Comparison of ENCODE assay signal across 10 mouse cellular contexts in the genomic region with DNA sequence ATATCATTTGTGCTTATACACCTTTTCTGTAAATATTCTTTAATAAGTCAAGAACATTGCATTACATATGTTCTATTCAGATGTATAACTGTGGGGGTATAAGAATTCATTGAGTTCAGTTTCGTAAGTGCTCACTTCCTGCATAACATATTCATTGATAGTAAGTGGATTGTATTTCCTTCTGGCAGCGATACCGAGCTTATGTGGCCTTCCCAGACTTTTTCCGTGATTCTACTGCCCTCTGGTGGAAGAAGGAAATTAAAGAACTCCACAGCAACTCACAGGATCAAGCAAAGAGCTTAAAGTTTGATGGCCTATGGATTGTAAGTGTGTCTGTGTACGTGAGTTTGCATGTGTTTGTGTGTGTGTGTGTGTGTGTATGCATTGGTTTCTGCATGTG.
DNase-seq lines count a peak whose midpoint lies in the region; ATAC-seq and TF ChIP-seq lines count a peak whose summit lies in the region.
"Had no signal": no experiment of that assay in that cellular context is flagged by ENCODE, and none has a peak within 500 bp of the region (broad histone marks: within the 10 kb centered on the region; RNA-seq: fewer than 3 reads in every experiment).

No protein-coding gene starts in this region.

- no peaks in the 10 kb centered on the region for H3K9me3 ChIP-seq in embryonic facial prominence, embryonic 10.5 days
- no peaks in the 10 kb centered on the region for H3K9me3 ChIP-seq in hindbrain, postnatal 0 days (ENCODE audit: low read length)
- H3K9me3 ChIP-seq in midbrain, embryonic 13.5 days: no peaks in the 10 kb centered on the region
- no peaks in the 10 kb centered on the region for H3K9me3 ChIP-seq in stomach, postnatal 0 days (ENCODE audit: control insufficient read depth, low read length)
- H3K9me3 ChIP-seq: G1E; liver, embryonic 15.5 days had no signal

- no peak overlapping the region for H3K27ac ChIP-seq in embryonic facial prominence, embryonic 10.5 days (replicated peaks)
- H3K27ac ChIP-seq in hindbrain, postnatal 0 days: no peak overlapping the region
- no peak overlapping the region for H3K27ac ChIP-seq in midbrain, embryonic 13.5 days
- no peak overlapping the region for H3K27ac ChIP-seq in stomach, postnatal 0 days (replicated peaks)
- H3K27ac ChIP-seq: liver, embryonic 15.5 days had no signal

- H3K36me3 ChIP-seq in embryonic facial prominence, embryonic 10.5 days (replicated peaks): no peaks in the 10 kb centered on the region
- H3K36me3 ChIP-seq in hindbrain, postnatal 0 days (ENCODE audit: insufficient read depth, low read length): no peaks in the 10 kb centered on the region
- no peaks in the 10 kb centered on the region for H3K36me3 ChIP-seq in midbrain, embryonic 13.5 days
- H3K36me3 ChIP-seq in stomach, postnatal 0 days (ENCODE audit: control insufficient read depth, insufficient read depth, low read length): no peaks in the 10 kb centered on the region
- H3K36me3 ChIP-seq: G1E; liver, embryonic 15.5 days had no signal

- no peaks in the 10 kb centered on the region for H3K4me1 ChIP-seq in embryonic facial prominence, embryonic 10.5 days
- no peaks in the 10 kb centered on the region for H3K4me1 ChIP-seq in hindbrain, postnatal 0 days (ENCODE audit: insufficient read depth, low read length)
- no peaks in the 10 kb centered on the region for H3K4me1 ChIP-seq in midbrain, embryonic 13.5 days (replicated peaks)
- no peaks in the 10 kb centered on the region for H3K4me1 ChIP-seq in stomach, postnatal 0 days (replicated peaks; ENCODE audit: control insufficient read depth, insufficient read depth)
- H3K4me1 ChIP-seq: liver, embryonic 15.5 days had no signal

- no peak for TF ChIP-seq EP300 in stomach, postnatal 0 days (optimal IDR thresholded peaks at IDR 0.05)

- DNase-seq in gastrocnemius, adult 18-20 months (ENCODE audit: low spot score): peak; percentile 61
- DNase-seq in gastrocnemius, adult 8-10 months (ENCODE audit: low spot score in 2 of 2): no peak
- DNase-seq in adrenal gland, adult 8-10 months: peak; percentile 4
- peak; percentile 18 for DNase-seq in embryonic facial prominence, embryonic 10.5 days (ENCODE audit: low spot score)
- peak; percentile 90 for DNase-seq in hindbrain, postnatal 0 days (ENCODE audit: low spot score)
- DNase-seq in left cerebral cortex, adult 11 months (ENCODE audit: low spot score): peak; percentile 53
- DNase-seq in stomach, postnatal 0 days (ENCODE audit: low spot score): peak; percentile 24

- no peak overlapping the region for H3K4me3 ChIP-seq in embryonic facial prominence, embryonic 10.5 days
- H3K4me3 ChIP-seq in hindbrain, postnatal 0 days (ENCODE audit: low read length): no peak overlapping the region
- H3K4me3 ChIP-seq in midbrain, embryonic 13.5 days (replicated peaks): no peak overlapping the region
- H3K4me3 ChIP-seq in stomach, postnatal 0 days (ENCODE audit: low read depth, low read length): no peak overlapping the region
- H3K4me3 ChIP-seq: liver, embryonic 15.5 days had no signal

- no peak overlapping the region for H3K4me2 ChIP-seq in hindbrain, postnatal 0 days (ENCODE audit: low read depth, low read length)
- no peak overlapping the region for H3K4me2 ChIP-seq in midbrain, embryonic 13.5 days (replicated peaks)
- no peak overlapping the region for H3K4me2 ChIP-seq in stomach, postnatal 0 days (replicated peaks; ENCODE audit: low read depth)
- H3K4me2 ChIP-seq: liver, embryonic 15.5 days had no signal

- peak; percentile 82 for TF ChIP-seq CTCF in hindbrain, postnatal 0 days (IDR thresholded peaks at IDR 0.05; ENCODE audit: low read depth)
- TF ChIP-seq CTCF in stomach, postnatal 0 days (IDR thresholded peaks at IDR 0.05; ENCODE audit: low read depth): peak; percentile 85

- 12% methylated on average over 5 of the region's 5 CpGs for WGBS in embryonic facial prominence, embryonic 10.5 days
- 9% methylated on average over 5 of the region's 5 CpGs for WGBS in hindbrain, postnatal 0 days
- WGBS in midbrain, embryonic 13.5 days: 12% methylated on average over 5 of the region's 5 CpGs
- 2% methylated on average over 5 of the region's 5 CpGs for WGBS in stomach, postnatal 0 days

- no peak overlapping the region for H3K9ac ChIP-seq in hindbrain, postnatal 0 days (replicated peaks; ENCODE audit: low read length)
- H3K9ac ChIP-seq in midbrain, embryonic 13.5 days (replicated peaks): no peak overlapping the region
- no peak overlapping the region for H3K9ac ChIP-seq in stomach, postnatal 0 days (ENCODE audit: low read length)
- H3K9ac ChIP-seq: liver, embryonic 15.5 days had no signal

- no peaks in the 10 kb centered on the region for H3K27me3 ChIP-seq in embryonic facial prominence, embryonic 10.5 days (replicated peaks; ENCODE audit: low read depth, poor library complexity, severe bottlenecking)
- H3K27me3 ChIP-seq in hindbrain, postnatal 0 days (ENCODE audit: insufficient read depth, low read length): no peaks in the 10 kb centered on the region
- no peaks in the 10 kb centered on the region for H3K27me3 ChIP-seq in midbrain, embryonic 13.5 days
- H3K27me3 ChIP-seq in stomach, postnatal 0 days (ENCODE audit: control insufficient read depth, insufficient read depth, low read length): no peaks in the 10 kb centered on the region
- H3K27me3 ChIP-seq: liver, embryonic 15.5 days had no signal

- peak; percentile 70 for ATAC-seq in hindbrain, postnatal 0 days
- ATAC-seq in midbrain, embryonic 13.5 days: peak; percentile 71
- 0 out of 2 replicates have a peak, but pooled peaks have one; percentile 40 for ATAC-seq in stomach, postnatal 0 days (ENCODE audit: low FRiP score, low TSS enrichment)

Comparison
In these comparisons a context has a peak if more than half of its experiments do, and no peak if none do; other contexts are left out.
1. DNase-seq: peak in gastrocnemius, adult 18-20 months (single experiment), adrenal gland, adult 8-10 months (single experiment), embryonic facial prominence, embryonic 10.5 days (single experiment), hindbrain, postnatal 0 days (single experiment), left cerebral cortex, adult 11 months (single experiment) and stomach, postnatal 0 days (single experiment); none in gastrocnemius, adult 8-10 months (0 of 2).
2. Peak in every context shown above with its lines, with median percentiles within 50 percentile points of each other: ATAC-seq.